Mouse (Mus musculus): ENCODE data around the gene Itgb3. TPM values are rescaled to one million over a fixed set of nuclear protein-coding genes. Genes with fewer than 3 reads are reported as not detected.

The Itgb3 gene
- polyA plus RNA-seq, 1 experiment from 2014 or later = 5.1 TPM

Other genes with a start within 250 kb of the Itgb3 start
- gene Kansl1, start 139.1 kb upstream of the Itgb3 start, polyA plus RNA-seq (2015; fragmentation: Nextera tagmentation; extraction: Ambion mirVana) = 12.6 and 13.3 TPM in 2 replicates
- 31.7 TPM in 2 replicates for gene Cdc27, start 57.4 kb upstream of the Itgb3 start, polyA plus RNA-seq (2015; fragmentation: Nextera tagmentation; extraction: Ambion mirVana)
- gene Myl4, start 57.3 kb upstream of the Itgb3 start, polyA plus RNA-seq (2015; fragmentation: Nextera tagmentation; extraction: Ambion mirVana) = 2,381 and 2,697 TPM in 2 replicates
- 0.01 TPM in 1 of 2 replicates, not detected in the other for gene Gm11639, start 77.7 kb downstream of the Itgb3 start, polyA plus RNA-seq (2015; fragmentation: Nextera tagmentation; extraction: Ambion mirVana)

All from heart, embryonic 13.5 days (tissue).